Mouse (Mus musculus): ENCODE data around the gene Klf12. TPM values are rescaled to one million over a fixed set of nuclear protein-coding genes. Genes with fewer than 3 reads are reported as not detected.

Klf12 gene
- polyA plus RNA-seq, 1 experiment: not detected

DNA sequence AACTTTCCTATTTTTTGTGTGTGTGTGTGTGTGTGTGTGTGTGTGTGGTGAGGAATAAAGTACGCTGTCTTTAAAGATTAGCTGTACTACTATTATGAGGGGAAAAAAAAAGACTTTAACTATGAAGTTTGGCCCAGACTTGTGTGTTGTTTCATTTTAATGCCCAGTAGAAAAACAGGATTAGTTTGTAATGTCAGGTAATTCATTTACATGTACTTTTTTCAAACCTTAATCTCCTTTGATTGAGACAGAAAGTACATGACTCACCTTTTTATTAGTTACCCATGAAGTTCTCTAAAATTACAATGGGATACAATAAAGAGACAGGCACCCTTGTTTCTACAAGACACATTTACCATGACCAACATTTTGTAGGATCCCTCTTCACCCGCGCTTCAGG is 383.6 kb downstream of the Klf12 start:
- no peak overlapping the region for H3K4me3 ChIP-seq (replicated peaks; ENCODE audit: control insufficient read depth, low read depth, low read length)
- WGBS: 91% methylated on average over 3 of the region's 3 CpGs
- H3K27ac ChIP-seq (ENCODE audit: control insufficient read depth, insufficient read depth, low read depth, low read length, poor library complexity): no peak overlapping the region
- no peaks in the 10 kb centered on the region; the same call in 1 of the 2 replicates for H3K4me1 ChIP-seq (ENCODE audit: control insufficient read depth, insufficient read depth, low read length)
- no peak for TF ChIP-seq POLR2A (IDR thresholded peaks at IDR 0.05; ENCODE audit: borderline replicate concordance, control insufficient read depth, low read depth, low read length)
- no peak for TF ChIP-seq CTCF (IDR thresholded peaks at IDR 0.05; ENCODE audit: control insufficient read depth, insufficient read depth, low read length)

DNA sequence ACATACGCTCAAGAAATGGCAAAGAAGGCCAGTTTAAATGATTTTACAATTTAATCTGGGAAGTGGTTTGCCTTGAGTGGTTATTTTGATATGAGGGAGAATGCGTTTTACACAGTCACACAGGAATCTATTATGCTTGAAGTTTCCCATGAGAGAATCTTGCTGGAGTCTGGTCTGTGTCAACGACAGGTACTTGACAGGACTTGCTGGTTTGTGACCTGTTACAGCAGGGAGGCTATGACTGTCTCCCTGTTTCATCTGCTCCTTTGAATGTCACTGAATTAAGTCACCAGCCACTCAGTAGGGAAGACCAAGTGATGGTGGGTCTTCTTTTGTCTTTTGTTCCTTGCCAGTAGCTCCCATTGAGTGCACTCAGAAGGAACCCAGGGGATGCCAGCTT is 385.6 kb downstream of the Klf12 start:
- TF ChIP-seq CTCF (IDR thresholded peaks at IDR 0.05; ENCODE audit: control insufficient read depth, insufficient read depth, low read length) (no peak), POLR2A (IDR thresholded peaks at IDR 0.05; ENCODE audit: borderline replicate concordance, control insufficient read depth, low read depth, low read length) (no peak)
- Histone ChIP-seq H3K4me1 (ENCODE audit: control insufficient read depth, insufficient read depth, low read length) (no peaks in the 10 kb centered on the region; the same call in 1 of the 2 replicates), H3K4me3 (replicated peaks; ENCODE audit: control insufficient read depth, low read depth, low read length) (no peak overlapping the region), H3K27ac (ENCODE audit: control insufficient read depth, insufficient read depth, low read depth, low read length, poor library complexity) (no peak overlapping the region)
- 66% methylated on average over 3 of the region's 3 CpGs for WGBS

DNA sequence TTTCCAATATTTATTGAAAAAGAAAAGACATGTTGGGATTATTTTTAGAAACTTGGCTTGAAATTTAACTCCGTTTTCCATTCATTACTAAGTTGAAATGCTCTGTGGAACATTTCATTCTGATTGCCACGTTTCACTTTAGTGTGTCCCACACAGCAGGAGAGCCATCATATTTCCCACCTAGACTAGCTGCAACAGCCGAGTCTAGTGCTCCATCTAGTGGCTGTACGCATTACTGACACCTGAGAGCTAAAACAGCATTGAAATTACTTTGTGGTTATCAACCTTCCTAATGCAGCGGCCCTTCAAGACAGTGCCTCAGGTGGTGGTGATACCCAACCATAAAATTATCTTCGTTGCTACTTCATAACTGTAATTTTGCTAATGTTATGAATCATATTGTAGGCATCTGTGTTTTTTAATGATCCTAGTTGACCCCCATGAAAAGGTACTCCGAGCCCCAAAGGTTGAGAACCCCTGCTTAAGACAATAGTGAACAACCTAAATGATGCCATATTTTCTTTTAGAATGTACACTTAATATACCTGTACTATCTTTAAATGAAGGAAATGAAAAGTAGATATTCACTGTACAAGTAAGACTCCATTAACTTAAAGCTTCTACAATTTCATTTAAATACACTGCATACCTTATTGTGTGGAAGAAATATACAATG is 389.6 kb downstream of the Klf12 start:
- WGBS: 15% methylated on average over 7 of the region's 7 CpGs
- TF ChIP-seq CTCF (IDR thresholded peaks at IDR 0.05; ENCODE audit: control insufficient read depth, insufficient read depth, low read length) (peak; percentile 51), POLR2A (IDR thresholded peaks at IDR 0.05; ENCODE audit: borderline replicate concordance, control insufficient read depth, low read depth, low read length) (no peak)
- Histone ChIP-seq H3K4me1 (ENCODE audit: control insufficient read depth, insufficient read depth, low read length) (no peaks in the 10 kb centered on the region; the same call in 1 of the 2 replicates), H3K4me3 (replicated peaks; ENCODE audit: control insufficient read depth, low read depth, low read length) (no peak overlapping the region), H3K27ac (ENCODE audit: control insufficient read depth, insufficient read depth, low read depth, low read length, poor library complexity) (no peak overlapping the region)

DNA sequence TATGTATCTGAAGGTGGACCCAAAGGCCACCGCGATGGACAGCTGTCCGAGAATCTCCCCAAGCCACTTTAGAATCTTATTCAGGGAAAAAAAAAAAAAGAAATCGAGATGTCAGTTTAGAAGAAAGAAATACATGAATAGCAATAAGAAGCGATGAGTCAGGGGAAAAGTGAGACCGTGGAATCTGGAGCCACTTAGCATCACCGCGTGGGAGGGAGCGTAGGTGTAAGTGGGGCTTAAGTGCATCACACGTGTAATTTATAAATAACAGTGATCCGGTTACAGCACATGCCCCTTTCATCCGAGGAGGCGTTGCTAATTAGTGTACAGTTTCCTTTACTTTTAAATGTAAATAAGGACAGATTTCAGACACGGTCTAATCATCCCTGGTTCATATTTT is 390.4 kb downstream of the Klf12 start:
- WGBS: 87% methylated on average over 14 of the region's 14 CpGs
- Histone ChIP-seq H3K4me3 (replicated peaks; ENCODE audit: control insufficient read depth, low read depth, low read length) (no peak overlapping the region), H3K27ac (ENCODE audit: control insufficient read depth, insufficient read depth, low read depth, low read length, poor library complexity) (no peak overlapping the region), H3K4me1 (ENCODE audit: control insufficient read depth, insufficient read depth, low read length) (no peaks in the 10 kb centered on the region; the same call in 1 of the 2 replicates)
- no peak for TF ChIP-seq POLR2A (IDR thresholded peaks at IDR 0.05; ENCODE audit: borderline replicate concordance, control insufficient read depth, low read depth, low read length)
- no peak for TF ChIP-seq CTCF (IDR thresholded peaks at IDR 0.05; ENCODE audit: control insufficient read depth, insufficient read depth, low read length)

DNA sequence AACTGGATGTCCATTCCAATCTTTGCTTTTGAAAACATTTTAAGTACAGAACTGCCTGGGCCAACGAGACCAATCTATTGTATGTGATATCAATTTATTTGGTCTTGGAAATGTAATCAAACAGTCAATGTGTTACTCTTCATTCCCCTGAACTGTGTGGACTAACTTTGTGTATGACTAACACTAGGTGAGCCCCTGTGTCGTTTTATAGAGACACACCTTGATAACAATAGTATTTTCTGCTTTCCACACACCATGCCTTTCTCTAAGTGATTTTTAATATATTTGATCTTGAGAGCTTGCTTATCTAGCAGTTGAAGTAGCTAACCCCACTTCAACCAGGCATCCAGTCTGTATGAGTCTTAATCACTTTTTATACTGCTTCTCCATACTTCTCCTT is 398.0 kb downstream of the Klf12 start:
- TF ChIP-seq CTCF (IDR thresholded peaks at IDR 0.05; ENCODE audit: control insufficient read depth, insufficient read depth, low read length) (no peak), POLR2A (IDR thresholded peaks at IDR 0.05; ENCODE audit: borderline replicate concordance, control insufficient read depth, low read depth, low read length) (no peak)
- no peaks in the 10 kb centered on the region for H3K4me1 ChIP-seq (ENCODE audit: control insufficient read depth, insufficient read depth, low read length)
- WGBS: 82% methylated on average over 2 of the region's 2 CpGs
- H3K27ac ChIP-seq (ENCODE audit: control insufficient read depth, insufficient read depth, low read depth, low read length, poor library complexity): no peak overlapping the region
- no peak overlapping the region for H3K4me3 ChIP-seq (replicated peaks; ENCODE audit: control insufficient read depth, low read depth, low read length)

DNA sequence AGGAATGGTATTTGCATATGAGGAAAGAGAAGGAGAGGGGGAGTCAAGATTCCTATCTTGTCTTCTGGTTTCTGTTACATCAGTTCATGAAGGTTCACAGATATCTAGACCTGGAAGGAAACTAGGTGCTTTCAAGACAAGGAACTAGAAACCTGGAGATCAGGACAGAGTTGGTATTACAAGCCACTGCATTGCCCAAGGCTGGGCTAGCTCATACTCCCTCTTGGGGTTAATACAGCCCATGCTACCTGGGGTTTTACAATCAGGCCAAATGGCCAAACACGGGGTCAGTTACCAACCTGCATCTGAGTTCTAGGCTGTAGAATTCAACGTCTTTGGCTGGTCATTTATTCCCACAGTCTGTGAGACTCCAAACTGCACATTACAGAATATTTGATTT is 398.9 kb downstream of the Klf12 start:
- Histone ChIP-seq H3K4me1 (ENCODE audit: control insufficient read depth, insufficient read depth, low read length) (no peaks in the 10 kb centered on the region), H3K4me3 (replicated peaks; ENCODE audit: control insufficient read depth, low read depth, low read length) (no peak overlapping the region), H3K27ac (ENCODE audit: control insufficient read depth, insufficient read depth, low read depth, low read length, poor library complexity) (no peak overlapping the region)
- 70% methylated on average over 2 of the region's 2 CpGs for WGBS
- TF ChIP-seq POLR2A (IDR thresholded peaks at IDR 0.05; ENCODE audit: borderline replicate concordance, control insufficient read depth, low read depth, low read length) (no peak), CTCF (IDR thresholded peaks at IDR 0.05; ENCODE audit: control insufficient read depth, insufficient read depth, low read length) (no peak)

DNA sequence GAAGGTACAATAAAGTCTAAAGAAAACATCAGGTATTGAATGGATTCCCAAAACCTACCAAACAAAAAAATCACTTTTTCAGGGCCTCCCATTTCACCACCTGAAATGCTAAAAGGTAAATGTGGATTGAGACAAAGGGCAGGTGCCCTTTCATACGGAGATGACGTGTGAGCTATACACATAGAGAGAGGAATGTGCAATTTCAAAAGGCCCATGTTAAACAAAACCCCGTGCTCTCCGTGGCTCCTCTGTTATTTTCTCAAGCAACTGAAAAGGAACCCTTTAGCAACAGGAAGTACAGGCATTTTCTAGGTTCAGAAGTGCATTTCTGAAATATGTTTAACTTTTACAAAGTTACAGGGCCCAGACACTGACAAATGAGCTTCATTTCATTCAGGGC is 399.4 kb downstream of the Klf12 start:
- WGBS: 55% methylated on average over 4 of the region's 4 CpGs
- no peak overlapping the region for H3K27ac ChIP-seq (ENCODE audit: control insufficient read depth, insufficient read depth, low read depth, low read length, poor library complexity)
- no peak overlapping the region for H3K4me3 ChIP-seq (replicated peaks; ENCODE audit: control insufficient read depth, low read depth, low read length)
- TF ChIP-seq POLR2A (IDR thresholded peaks at IDR 0.05; ENCODE audit: borderline replicate concordance, control insufficient read depth, low read depth, low read length) (no peak), CTCF (IDR thresholded peaks at IDR 0.05; ENCODE audit: control insufficient read depth, insufficient read depth, low read length) (no peak)
- H3K4me1 ChIP-seq (ENCODE audit: control insufficient read depth, insufficient read depth, low read length): no peaks in the 10 kb centered on the region

DNA sequence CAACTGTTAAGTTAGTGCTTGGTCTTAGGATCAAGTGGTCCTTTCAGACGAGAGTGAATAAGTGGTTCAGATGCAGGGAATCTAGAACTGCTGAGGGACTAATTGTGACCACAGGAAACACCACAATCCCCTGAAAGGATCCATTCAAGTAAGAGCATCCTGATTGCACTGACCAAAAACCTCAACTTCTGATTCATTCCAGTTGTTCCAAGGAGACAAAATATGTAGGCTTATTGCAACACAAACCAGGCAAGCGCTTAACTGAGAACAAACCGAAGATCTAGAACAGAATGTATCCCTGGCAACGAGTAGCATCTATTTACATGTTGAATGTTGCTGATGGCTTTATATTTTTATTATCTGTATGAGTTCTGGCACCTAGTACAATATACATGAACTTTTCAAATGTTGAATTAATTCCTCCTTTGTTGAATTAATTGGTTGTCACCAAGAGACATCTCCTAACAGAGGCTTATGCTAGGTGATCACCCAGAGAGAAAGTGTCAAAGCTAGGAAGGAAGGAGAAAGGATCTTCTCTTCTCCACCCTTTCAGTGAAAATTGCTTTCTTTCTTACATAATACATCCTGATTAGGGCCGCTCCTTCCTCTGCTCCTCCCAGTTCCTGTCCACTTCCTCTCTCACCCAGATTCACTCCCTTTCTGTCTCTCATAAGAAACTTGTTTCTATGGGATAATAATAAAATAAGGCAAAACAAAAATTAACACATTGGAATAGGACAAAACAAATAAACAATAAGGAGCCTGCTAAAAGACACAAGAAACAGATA is 407.5 kb downstream of the Klf12 start:
- Histone ChIP-seq H3K27ac (ENCODE audit: control insufficient read depth, insufficient read depth, low read depth, low read length, poor library complexity) (no peak overlapping the region), H3K4me1 (ENCODE audit: control insufficient read depth, insufficient read depth, low read length) (no peaks in the 10 kb centered on the region), H3K4me3 (replicated peaks; ENCODE audit: control insufficient read depth, low read depth, low read length) (no peak overlapping the region)
- TF ChIP-seq POLR2A (IDR thresholded peaks at IDR 0.05; ENCODE audit: borderline replicate concordance, control insufficient read depth, low read depth, low read length) (no peak), CTCF (IDR thresholded peaks at IDR 0.05; ENCODE audit: control insufficient read depth, insufficient read depth, low read length) (no peak)
- WGBS: 26% methylated on average over 5 of the region's 5 CpGs
